Mouse (Mus musculus) lung, postnatal 36 days (tissue): ENCODE measurements at regions not wholly inside any gene's neighbourhood (a gene's known extent, or its start where the extent isn't known, plus 50 kb on each side); places are given as distances from the start of the nearest gene placed in this dataset.

Experiments
- DNase-seq: peaks from one replicate; pipeline ENCODE4 v3.0.0; 2022; ENCODE audit warnings: mixed read lengths

- no peak for DNase-seq
These were observed 243.4 kb upstream of the Brinp1 start for GRCm38 (mm10) chr4:69197577-69197976.

GRCm38 (mm10) chr4:69196094-69196493 is 241.9 kb upstream of the Brinp1 start:
- DNase-seq = no peak

GRCm38 (mm10) chr4:69195645-69196044 is 241.4 kb upstream of the Brinp1 start:
- DNase-seq = peak; percentile 41
